Mouse (Mus musculus) hindbrain, embryonic 11.5 days (tissue): Measurements from ENCODE around the gene Prr3. TPM values are rescaled to one million over a fixed set of nuclear protein-coding genes. Genes with fewer than 3 reads are reported as not detected.

Source experiments
- ATAC-seq: fragments of 200-750 bp; cut with Nextera tagmentation; 2 replicates; pipeline ENCODE4 v1.8.0; 2017; ENCODE audit warnings: mild to moderate bottlenecking, moderate TSS enrichment, moderate library complexity; ENCODE audit not compliant: low FRiP score
- DNase-seq: peaks from one replicate; pipeline ENCODE4 v3.0.0-alpha.2; 2015; ENCODE audit warnings: low spot score
- H3K27ac ChIP-seq: fragments of 300-500 bp; sonication (generic); 2 replicates; pipeline ENCODE4 v1.5.1; 2014; ENCODE audit warnings: mild to moderate bottlenecking, low read depth, low read length
- H3K27me3 ChIP-seq: fragments of 300-500 bp; sonication (generic); 2 replicates; pipeline ENCODE4 v1.6.1; 2014; ENCODE audit warnings: mild to moderate bottlenecking, low read length, moderate library complexity, mixed read lengths; ENCODE audit not compliant: control insufficient read depth, insufficient read depth
- H3K36me3 ChIP-seq: fragments of 300-500 bp; sonication (generic); 2 replicates; pipeline ENCODE4 v1.6.1; 2014; ENCODE audit warnings: mild to moderate bottlenecking, low read length, moderate library complexity, mixed read lengths; ENCODE audit not compliant: control insufficient read depth, insufficient read depth
- H3K4me1 ChIP-seq: fragments of 300-500 bp; sonication (generic); replicated peaks from 2 replicates; pipeline ENCODE4 v1.6.1; 2014; ENCODE audit warnings: low read length, mixed read lengths; ENCODE audit not compliant: control insufficient read depth, insufficient read depth
- H3K4me2 ChIP-seq: fragments of 300-500 bp; sonication (generic); replicated peaks from 2 replicates; pipeline ENCODE4 v1.6.1; 2014; ENCODE audit warnings: mild to moderate bottlenecking, low read depth, low read length
- H3K4me3 ChIP-seq: fragments of 300-500 bp; sonication (generic); 2 replicates; pipeline ENCODE4 v1.5.1; 2014; ENCODE audit warnings: low read depth, low read length
- H3K9ac ChIP-seq: fragments of 300-500 bp; sonication (generic); 2 replicates; pipeline ENCODE4 v1.6.1; 2014; ENCODE audit warnings: low read depth, low read length
- H3K9me3 ChIP-seq: fragments of 300-500 bp; sonication (generic); 2 replicates; pipeline ENCODE4 v1.6.1; 2016; ENCODE audit warnings: low read length; ENCODE audit not compliant: control insufficient read depth
- WGBS: fragments of 180-500 bp; shearing (Covaris S2); extraction: QIAGEN DNeasy Blood & Tissue Kit; methylation state at CpG from one replicate; pipeline ENCODE4 v1.1.7; 2014; 5-methylcytosine and 5-hydroxymethylcytosine counted together
- polyA plus RNA-seq: library from polyadenylated mRNA; unstranded; fragments of >200 nt; fragmentation: Nextera tagmentation; extraction: Ambion mirVana; gene quantifications from 2 replicates; pipeline ENCODE4 v1.2.1, GENCODE M21; 2014

The Prr3 gene
- polyA plus RNA-seq, 1 experiment from 2014 or later = 39.6 TPM

GRCm38 (mm10) chr17:36001121-36001897 lies 21.3 kb upstream of the Prr3 start:
- Histone ChIP-seq H3K9me3 (no peaks in the 10 kb centered on the region), H3K27ac (no peak overlapping the region), H3K36me3 (no peaks in the 10 kb centered on the region), H3K9ac (no peak overlapping the region), H3K4me3 (no peak overlapping the region), H3K4me2 (no peak overlapping the region), H3K27me3 (no peaks in the 10 kb centered on the region), H3K4me1 (no peaks in the 10 kb centered on the region)
- DNase-seq (no peak), ATAC-seq (no peak)
- 97% methylated on average over 12 of the region's 12 CpGs for WGBS

GRCm38 (mm10) chr17:36000349-36000748 lies 20.3 kb upstream of the Prr3 start:
- H3K36me3 ChIP-seq = no peaks in the 10 kb centered on the region

DNA sequence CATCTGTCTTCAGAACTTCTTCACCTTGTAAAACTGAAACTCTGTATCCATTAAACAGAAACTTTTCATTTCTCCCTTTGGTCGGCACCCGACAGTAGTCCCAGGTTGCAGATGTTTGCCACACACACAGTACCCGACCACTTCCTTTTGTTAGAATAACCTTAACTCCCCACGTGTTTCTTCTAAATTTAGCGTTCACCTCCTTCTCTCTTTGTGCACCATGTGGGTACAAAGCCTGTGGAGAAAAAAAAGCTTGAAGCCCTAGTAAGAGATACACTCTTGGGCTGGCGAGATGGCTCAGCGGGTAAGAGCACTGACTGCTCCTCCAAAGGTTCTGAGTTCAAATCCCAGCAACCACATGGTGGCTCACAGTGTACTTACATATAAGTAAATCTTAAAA lies 19.3 kb upstream of the Prr3 start:
- H3K4me2 ChIP-seq = no peak overlapping the region
- no peak overlapping the region for H3K27ac ChIP-seq
- 92% methylated on average over 7 of the region's 7 CpGs for WGBS
- no peaks in the 10 kb centered on the region for H3K27me3 ChIP-seq
- ATAC-seq (no peak), DNase-seq (no peak)
- H3K4me3 ChIP-seq = no peak overlapping the region
- no peaks in the 10 kb centered on the region for H3K9me3 ChIP-seq
- no peak overlapping the region for H3K9ac ChIP-seq
- no peaks in the 10 kb centered on the region for H3K36me3 ChIP-seq
- no peaks in the 10 kb centered on the region; the same call in 1 of the 2 replicates for H3K4me1 ChIP-seq

More at GRCm38 (mm10) chr17:36000349-36000748, 20.3 kb upstream of the Prr3 start:
- Histone ChIP-seq H3K4me3 (no peak overlapping the region), H3K27ac (no peak overlapping the region), H3K4me1 (no peaks in the 10 kb centered on the region; the same call in 1 of the 2 replicates), H3K9ac (no peak overlapping the region), H3K4me2 (no peak overlapping the region), H3K27me3 (no peaks in the 10 kb centered on the region), H3K9me3 (no peaks in the 10 kb centered on the region)
- ATAC-seq = no peak
- no peak for DNase-seq
- 92% methylated on average over 4 of the region's 4 CpGs for WGBS

- DNase-seq (no peak), ATAC-seq (no peak)
- no peak overlapping the region for H3K4me2 ChIP-seq
- no peak overlapping the region for H3K9ac ChIP-seq
- 93% methylated on average over 6 of the region's 6 CpGs for WGBS
- no peak overlapping the region for H3K4me3 ChIP-seq
- no peak overlapping the region for H3K27ac ChIP-seq
- H3K36me3 ChIP-seq = no peaks in the 10 kb centered on the region
- H3K9me3 ChIP-seq = no peaks in the 10 kb centered on the region
- H3K4me1 ChIP-seq = no peaks in the 10 kb centered on the region; the same call in 1 of the 2 replicates
- H3K27me3 ChIP-seq = no peaks in the 10 kb centered on the region
Measured at GRCm38 (mm10) chr17:35998545-35999305, 18.7 kb upstream of the Prr3 start.

- DNase-seq (no peak), ATAC-seq (no peak)
- Histone ChIP-seq H3K4me1 (no peaks in the 10 kb centered on the region; the same call in 1 of the 2 replicates), H3K4me3 (no peak overlapping the region), H3K27me3 (no peaks in the 10 kb centered on the region), H3K9me3 (no peaks in the 10 kb centered on the region), H3K4me2 (no peak overlapping the region), H3K9ac (no peak overlapping the region), H3K27ac (no peak overlapping the region), H3K36me3 (no peaks in the 10 kb centered on the region)
- 60% methylated on average over 12 of the region's 12 CpGs for WGBS
Measured at GRCm38 (mm10) chr17:35997713-35998510, 17.9 kb upstream of the Prr3 start.

DNA sequence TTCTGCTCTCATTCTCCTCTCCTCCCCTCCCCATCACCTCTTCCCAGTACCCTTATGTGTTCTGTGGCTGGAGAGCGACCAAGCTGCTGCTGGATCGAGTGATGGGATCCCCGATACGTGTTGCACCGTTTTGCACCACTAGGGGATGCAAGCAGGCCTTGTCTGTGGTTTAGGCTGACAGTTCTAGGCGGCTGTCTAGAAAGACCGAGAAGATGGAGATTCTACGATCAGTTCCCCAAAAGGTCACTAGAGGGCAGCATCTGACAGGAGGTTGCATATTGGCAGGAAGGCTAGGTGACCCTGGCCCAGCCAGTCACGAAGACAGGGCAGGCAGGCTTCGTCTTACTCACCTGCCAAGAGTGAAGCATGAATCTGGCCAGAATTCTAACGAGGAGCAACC lies 16.9 kb upstream of the Prr3 start:
- Histone ChIP-seq H3K4me2 (no peak overlapping the region), H3K27me3 (no peaks in the 10 kb centered on the region), H3K4me3 (no peak overlapping the region), H3K36me3 (no peaks in the 10 kb centered on the region), H3K9me3 (no peaks in the 10 kb centered on the region), H3K9ac (no peak overlapping the region), H3K27ac (no peak overlapping the region), H3K4me1 (no peaks in the 10 kb centered on the region; the same call in 1 of the 2 replicates)
- WGBS = 5% methylated on average over 11 of the region's 11 CpGs
- ATAC-seq (peak; percentile 69), DNase-seq (peak; percentile 97)

- H3K9me3 ChIP-seq = no peaks in the 10 kb centered on the region
- WGBS = 1% methylated on average over 14 of the region's 14 CpGs
- peak; percentile 44 for DNase-seq
Measured at GRCm38 (mm10) chr17:35994879-35995240, 14.8 kb upstream of the Prr3 start.

GRCm38 (mm10) chr17:35994175-35994878 lies 14.3 kb upstream of the Prr3 start:
- peak; percentile 82 for DNase-seq
- peak; percentile 63 for ATAC-seq
- Histone ChIP-seq H3K9me3 (no peaks in the 10 kb centered on the region), H3K4me3 (peak overlapping the region; percentile 44), H3K4me2 (peak overlapping the region; percentile 42), H3K36me3 (no peaks in the 10 kb centered on the region), H3K27me3 (no peaks in the 10 kb centered on the region), H3K9ac (peak overlapping the region; percentile 53), H3K4me1 (no peaks in the 10 kb centered on the region; the same call in 1 of the 2 replicates), H3K27ac (no peak overlapping the region)
- WGBS = 4% methylated on average over 31 of the region's 31 CpGs

More at GRCm38 (mm10) chr17:35994879-35995240, 14.8 kb upstream of the Prr3 start:
- Histone ChIP-seq H3K4me1 (no peaks in the 10 kb centered on the region; the same call in 1 of the 2 replicates), H3K4me2 (peak overlapping the region; percentile 42), H3K27ac (no peak overlapping the region), H3K27me3 (no peaks in the 10 kb centered on the region), H3K36me3 (no peaks in the 10 kb centered on the region), H3K9ac (peak overlapping the region; percentile 53), H3K4me3 (peak overlapping the region; percentile 44)
- ATAC-seq = no peak
